Mouse (Mus musculus): ENCODE measurements around the gene Gm7347. TPM values are rescaled to one million over a fixed set of nuclear protein-coding genes. Genes with fewer than 3 reads are reported as not detected.
"Not testable (repeated sequence)": the region's sequence is repeated elsewhere in the genome, so short reads cannot be mapped to it uniquely, and the experiment has no call there.

Gm7347 gene
- total RNA-seq (2021) = not detected

GRCm38 (mm10) chr5:26058481-26058880 lies at the start of gene Gm7347:
Gene Gm7347 (minus strand): TSS chr5:26058581.
- intact Hi-C loops (cut with DNase I); DNase-seq (ENCODE audit: low spot score in 2 of 2): not testable (repeated sequence)

DNA sequence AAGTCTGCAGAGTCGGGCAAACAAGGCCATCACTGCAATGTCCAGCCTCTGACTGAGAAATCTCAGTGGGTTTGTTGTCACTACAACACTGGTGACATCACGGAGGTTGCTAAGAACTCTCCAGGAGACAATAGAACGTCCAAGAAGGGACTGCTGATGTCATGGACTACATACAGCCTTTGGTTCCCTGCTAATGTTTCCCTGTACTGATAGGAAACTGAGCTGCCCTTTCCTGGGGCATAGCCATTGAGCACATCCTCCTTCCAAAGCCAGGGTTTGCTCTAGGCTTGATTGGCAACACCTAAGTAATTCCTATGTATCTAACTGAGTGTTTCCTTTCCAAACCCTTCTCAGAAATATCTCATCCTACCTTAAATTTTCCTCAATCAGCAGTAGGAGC lies 46.9 kb upstream of the Gm7347 start, which contains the start of gene 5031410I06Rik:
TSS of gene 5031410I06Rik (minus strand) at position 101 of the 400 bp plus-strand sequence.
- DNase-seq (ENCODE audit: low spot score in 2 of 2); intact Hi-C loops (cut with DNase I): not testable (repeated sequence)

- intact Hi-C loops (cut with DNase I) = not testable (repeated sequence)
These were observed 30.8 kb upstream of the Gm7347 start, which contains the start of gene Gm10471 for GRCm38 (mm10) chr5:26089191-26089590. Gene Gm10471 (minus strand): TSS chr5:26089291.

GRCm38 (mm10) chr5:26079023-26079422 lies 20.6 kb upstream of the Gm7347 start:
- DNase-seq (ENCODE audit: low spot score in 2 of 2); intact Hi-C loops (cut with DNase I): not testable (repeated sequence)

More at GRCm38 (mm10) chr5:26089191-26089590, 30.8 kb upstream of the Gm7347 start, which contains the start of gene Gm10471:
- not testable (repeated sequence) for DNase-seq (ENCODE audit: low spot score in 2 of 2)

GRCm38 (mm10) chr5:26070716-26071115 lies 12.3 kb upstream of the Gm7347 start:
- intact Hi-C loops (cut with DNase I) = no loop called here
- DNase-seq (ENCODE audit: low spot score in 2 of 2) = no peak

GRCm38 (mm10) chr5:26039458-26039857 lies 18.9 kb downstream of the Gm7347 start, which contains the start of gene Speer4a:
Gene Speer4a (minus strand): TSS chr5:26039558.
- DNase-seq (ENCODE audit: low spot score in 2 of 2); intact Hi-C loops (cut with DNase I): not testable (repeated sequence)

GRCm38 (mm10) chr5:26022816-26023215 lies 35.6 kb downstream of the Gm7347 start, which contains the start of gene Gm5862:
Gene Gm5862 (minus strand): TSS chr5:26022916.
- intact Hi-C loops (cut with DNase I) = not testable (repeated sequence)

GRCm38 (mm10) chr5:26007697-26008096 lies 50.7 kb downstream of the Gm7347 start:
- intact Hi-C loops (cut with DNase I); DNase-seq (ENCODE audit: low spot score in 2 of 2): not testable (repeated sequence)

More at GRCm38 (mm10) chr5:26022816-26023215, 35.6 kb downstream of the Gm7347 start, which contains the start of gene Gm5862:
- DNase-seq (ENCODE audit: low spot score in 2 of 2) = not testable (repeated sequence)

DNA sequence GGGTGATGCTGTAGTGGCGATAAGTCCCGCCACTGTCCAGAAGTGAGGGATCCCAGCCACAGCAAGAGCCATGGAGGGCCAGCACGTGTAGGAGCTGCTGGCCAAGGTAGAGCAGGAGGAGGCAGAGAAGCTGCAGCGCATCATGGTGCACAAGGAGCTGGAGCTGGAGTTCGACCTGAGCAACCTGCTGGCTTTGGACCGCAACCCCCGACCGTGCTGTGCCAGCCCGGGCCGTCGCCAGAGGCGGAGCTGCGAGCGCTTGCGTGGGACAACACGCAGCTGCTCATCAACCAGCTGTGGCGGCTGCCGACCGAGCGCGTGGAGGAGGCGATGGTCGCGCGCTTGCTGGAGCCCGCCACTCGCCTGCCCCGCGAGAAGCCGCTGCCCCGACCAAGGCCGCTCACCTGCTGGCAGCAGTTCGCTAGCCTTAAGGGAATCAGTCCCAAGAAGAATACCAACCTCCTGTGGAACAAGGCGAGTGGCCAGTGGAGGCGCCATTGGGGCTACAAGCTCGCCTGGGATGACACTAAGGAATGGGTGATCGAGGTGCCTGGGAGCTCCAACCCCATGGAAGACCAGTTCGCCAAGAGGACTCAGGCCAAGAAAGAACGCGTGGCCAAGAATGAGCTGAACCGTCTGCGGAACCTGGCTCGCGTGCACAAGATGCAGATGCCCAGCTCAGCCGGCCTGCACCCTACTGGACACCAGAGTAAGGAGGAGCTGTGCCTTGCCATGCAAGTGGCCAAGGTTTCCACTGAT lies 51.3 kb downstream of the Gm7347 start:
- peak; percentile 5 to 8 for DNase-seq (ENCODE audit: low spot score in 2 of 2)

GRCm38 (mm10) chr5:26004698-26005097 lies 53.7 kb downstream of the Gm7347 start, which contains the start of gene Gm1979:
Gene Gm1979 (minus strand): TSS chr5:26004798.
- intact Hi-C loops (cut with DNase I); DNase-seq (ENCODE audit: low spot score in 2 of 2): not testable (repeated sequence)

More for the DNA sequence above, 51.3 kb downstream of the Gm7347 start:
- intact Hi-C loops (cut with DNase I) = not testable (repeated sequence)

Other genes starting within 250 kb of the Gm7347 start
- gene Gm21663, start 116.2 kb downstream of the Gm7347 start, total RNA-seq (2021) = not detected
- gene Gm21671, start 104.2 kb downstream of the Gm7347 start, total RNA-seq (2021) = not detected
- gene Gm21680, start 85.9 kb downstream of the Gm7347 start, total RNA-seq (2021) = not detected
- gene Gm21698, start 69.9 kb downstream of the Gm7347 start, total RNA-seq (2021) = not detected
- gene Gm1979, start 53.8 kb downstream of the Gm7347 start, total RNA-seq (2021) = not detected
- not detected for gene Gm5862, start 35.7 kb downstream of the Gm7347 start, total RNA-seq (2021)
- gene Speer4a, start 19.0 kb downstream of the Gm7347 start, total RNA-seq (2021) = not detected
- gene Gm10471, start 30.7 kb upstream of the Gm7347 start, total RNA-seq (2021) = not detected
- gene 5031410I06Rik, start 46.8 kb upstream of the Gm7347 start, total RNA-seq (2021) = not detected
- not detected for gene Gm10220, start 62.8 kb upstream of the Gm7347 start, total RNA-seq (2021)
- under 1 TPM; 0.12 to 0.14 TPM for gene Gm7361, start 199.1 kb upstream of the Gm7347 start, total RNA-seq (2021)

Data from left cerebral cortex, postnatal 36 days (tissue).